Mouse (Mus musculus): ENCODE measurements around the gene Cyp3a44. TPM values are rescaled to one million over a fixed set of nuclear protein-coding genes. Genes with fewer than 3 reads are reported as not detected.
"Not testable (repeated sequence)": the region's sequence is repeated elsewhere in the genome, so short reads cannot be mapped to it uniquely, and the experiment has no call there.

The Cyp3a44 gene
- polyA plus RNA-seq (2015; fragmentation: Nextera tagmentation; extraction: Ambion mirVana), result not detected in 2 replicates

DNA sequence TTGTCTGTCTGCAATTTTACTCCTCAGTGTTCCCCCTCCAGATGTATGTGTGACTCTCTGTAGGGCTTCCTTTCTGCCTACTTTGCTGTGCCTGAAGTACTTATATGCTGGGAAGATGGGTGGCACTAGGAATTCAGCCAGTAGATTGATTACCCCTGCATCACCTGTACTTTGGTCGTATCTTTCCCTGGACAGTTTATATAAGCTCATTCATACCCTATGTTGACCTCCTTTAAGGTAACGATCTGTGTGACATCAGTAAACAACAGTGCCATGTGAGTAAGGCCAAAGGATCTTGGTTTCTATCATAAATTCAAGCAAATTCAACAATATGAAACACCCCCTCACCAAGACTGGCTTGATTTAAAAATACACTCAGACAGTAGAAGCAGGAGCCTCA, at the start of gene Cyp3a44:
Gene Cyp3a44, minus strand, starts transcription at position 79 of the 400 bp plus-strand sequence.
- 70% methylated on average over 2 of the region's 2 CpGs for WGBS
- H3K9me3 ChIP-seq (ENCODE audit: low read length); H3K27me3 ChIP-seq (ENCODE audit: insufficient read depth, low read length): not testable (repeated sequence)

DNA sequence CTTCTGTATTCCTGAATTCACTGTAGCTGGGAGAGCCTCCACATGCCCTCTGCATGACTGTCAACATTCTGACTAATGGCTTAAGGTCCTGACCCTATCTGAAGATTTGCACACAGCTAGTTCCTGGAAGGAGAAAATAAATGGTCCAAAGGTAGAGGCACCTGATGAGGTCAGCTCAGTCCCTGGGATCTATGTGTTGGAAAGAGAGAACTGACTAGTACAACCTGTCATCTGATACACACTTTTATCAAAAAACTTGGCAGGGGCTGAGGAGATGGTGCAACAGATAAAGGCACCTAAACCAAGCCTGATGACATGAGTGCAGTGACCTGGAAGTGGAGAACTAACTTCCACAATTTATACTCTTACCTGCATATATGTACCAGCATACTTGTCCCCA, 5.4 kb downstream of the Cyp3a44 start:
- H3K27ac ChIP-seq (ENCODE audit: low read length); H3K27me3 ChIP-seq (ENCODE audit: insufficient read depth, low read length); H3K9me3 ChIP-seq (ENCODE audit: low read length); H3K36me3 ChIP-seq (ENCODE audit: insufficient read depth, low read length); H3K4me2 ChIP-seq (replicated peaks; ENCODE audit: low read depth, low read length); ATAC-seq (ENCODE audit: low FRiP score, low TSS enrichment); H3K4me1 ChIP-seq (ENCODE audit: insufficient read depth, low read length); H3K4me3 ChIP-seq (ENCODE audit: low read length); H3K9ac ChIP-seq (replicated peaks; ENCODE audit: low read length): not testable (repeated sequence)

More for the DNA sequence above, at the start of gene Cyp3a44:
- not testable (repeated sequence) for H3K9ac ChIP-seq (replicated peaks; ENCODE audit: low read length); H3K36me3 ChIP-seq (ENCODE audit: insufficient read depth, low read length); H3K4me2 ChIP-seq (replicated peaks; ENCODE audit: low read depth, low read length); H3K4me3 ChIP-seq (ENCODE audit: low read length); H3K27ac ChIP-seq (ENCODE audit: low read length); H3K4me1 ChIP-seq (ENCODE audit: insufficient read depth, low read length); ATAC-seq (ENCODE audit: low FRiP score, low TSS enrichment)

DNA sequence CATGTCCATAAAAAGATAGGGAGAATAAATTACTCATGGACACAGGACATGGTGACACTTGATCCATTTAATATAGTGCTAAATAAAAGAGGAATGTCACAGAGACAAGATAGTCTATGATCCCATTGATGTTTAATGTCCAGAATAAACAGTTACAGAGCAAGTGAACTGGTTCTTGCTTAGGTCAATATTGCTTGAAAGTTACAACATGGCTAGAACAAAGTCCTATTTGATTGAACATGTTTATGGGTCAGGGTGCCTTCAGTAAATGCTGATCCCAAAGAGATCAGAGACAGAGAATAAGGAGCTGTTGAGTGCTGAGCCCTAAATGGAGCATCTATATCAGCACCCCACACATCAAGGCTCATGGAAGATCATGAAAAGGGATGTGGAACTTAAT, 12.4 kb downstream of the Cyp3a44 start:
- H3K36me3 ChIP-seq (ENCODE audit: insufficient read depth, low read length); H3K4me2 ChIP-seq (replicated peaks; ENCODE audit: low read depth, low read length); H3K27ac ChIP-seq (ENCODE audit: low read length); H3K9me3 ChIP-seq (ENCODE audit: low read length); ATAC-seq (ENCODE audit: low FRiP score, low TSS enrichment); H3K4me3 ChIP-seq (ENCODE audit: low read length); H3K9ac ChIP-seq (replicated peaks; ENCODE audit: low read length); H3K4me1 ChIP-seq (ENCODE audit: insufficient read depth, low read length); H3K27me3 ChIP-seq (ENCODE audit: insufficient read depth, low read length): not testable (repeated sequence)

DNA sequence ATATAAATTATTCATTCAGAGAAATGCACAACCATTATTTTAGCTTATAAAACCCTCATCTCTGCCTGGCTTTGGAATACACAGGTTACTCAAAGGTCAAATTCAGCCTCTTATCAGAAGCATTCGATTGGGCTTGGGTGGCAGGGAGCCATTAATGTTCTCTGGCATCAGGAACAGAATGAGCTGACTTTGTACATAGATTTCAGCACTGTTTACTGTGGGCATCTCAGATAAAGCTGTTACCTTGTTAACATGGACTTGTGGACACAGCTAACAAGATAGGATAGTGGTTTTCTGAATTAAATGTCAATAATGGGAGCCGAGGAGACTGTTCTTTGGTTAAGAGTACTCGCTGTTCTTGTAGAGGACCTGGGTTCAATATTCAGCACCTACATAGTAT, 68.2 kb downstream of the Cyp3a44 start:
- WGBS, result 82% methylated on average over 3 of the region's 3 CpGs
- not testable (repeated sequence) for H3K27me3 ChIP-seq (ENCODE audit: insufficient read depth, low read length); H3K27ac ChIP-seq (ENCODE audit: low read length); H3K9me3 ChIP-seq (ENCODE audit: low read length); H3K4me1 ChIP-seq (ENCODE audit: insufficient read depth, low read length); H3K4me3 ChIP-seq (ENCODE audit: low read length); H3K4me2 ChIP-seq (replicated peaks; ENCODE audit: low read depth, low read length); ATAC-seq (ENCODE audit: low FRiP score, low TSS enrichment); H3K9ac ChIP-seq (replicated peaks; ENCODE audit: low read length); H3K36me3 ChIP-seq (ENCODE audit: insufficient read depth, low read length)

Other genes starting within 250 kb of the Cyp3a44 start
- not detected in 2 replicates for gene Cyp3a41b, start 221.1 kb downstream of the Cyp3a44 start, polyA plus RNA-seq (2015; fragmentation: Nextera tagmentation; extraction: Ambion mirVana)
- gene Cyp3a41a, start 85.7 kb downstream of the Cyp3a44 start, polyA plus RNA-seq (2015; fragmentation: Nextera tagmentation; extraction: Ambion mirVana), result not detected in 2 replicates
- 0.08 and 0.17 TPM in 2 replicates for gene Cyp3a11, start 74.1 kb upstream of the Cyp3a44 start, polyA plus RNA-seq (2015; fragmentation: Nextera tagmentation; extraction: Ambion mirVana)
- gene Cyp3a25, start 203.7 kb upstream of the Cyp3a44 start, polyA plus RNA-seq (2015; fragmentation: Nextera tagmentation; extraction: Ambion mirVana), result not detected in 2 replicates